Comparison of ENCODE assay signal across 8 mouse cellular contexts in the genomic region with DNA sequence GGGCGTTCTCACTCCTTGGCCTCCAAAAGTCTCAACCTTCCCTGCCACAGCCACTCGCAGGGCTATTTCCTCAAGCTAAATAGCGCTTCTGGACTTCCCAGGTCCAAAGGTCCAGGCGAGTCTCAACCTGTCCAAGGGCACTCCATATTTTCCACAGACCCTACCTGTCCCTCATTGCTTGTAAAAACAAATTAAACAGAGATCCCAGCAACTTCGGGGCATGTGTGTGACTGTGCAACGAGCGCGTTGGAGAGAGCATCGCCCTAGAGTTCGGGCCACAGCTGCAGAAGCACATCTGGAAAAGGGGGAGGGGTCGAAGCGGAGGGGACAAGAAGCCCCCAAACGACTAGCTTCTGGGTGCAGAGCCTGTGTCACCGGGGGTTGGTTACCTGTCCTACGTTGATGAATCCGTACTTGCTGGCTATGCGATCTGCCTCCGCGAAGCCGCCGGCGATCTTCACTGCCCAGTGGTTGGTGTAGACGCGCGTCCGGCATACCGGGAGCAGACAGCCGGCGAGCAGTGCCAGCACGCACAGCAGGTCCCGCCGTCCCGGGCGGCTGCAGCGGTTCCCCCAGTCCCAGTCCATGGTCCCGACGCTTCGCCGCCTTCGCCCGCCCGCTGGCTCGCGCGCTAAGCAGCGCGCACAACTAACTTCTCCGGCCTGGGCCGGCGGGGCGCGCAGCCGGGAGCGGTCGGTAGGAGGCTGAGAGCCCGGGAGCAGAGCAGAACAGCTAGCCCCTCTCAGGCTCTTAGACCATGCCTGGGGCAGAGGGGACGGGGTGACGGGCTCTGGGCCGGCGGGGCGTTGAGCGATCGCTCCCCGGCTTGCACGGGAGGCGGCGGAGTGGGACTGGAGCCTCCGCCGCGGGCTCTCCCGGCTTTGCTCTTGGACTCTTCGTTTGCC. TPM values are rescaled to one million over a fixed set of nuclear protein-coding genes. Genes with fewer than 3 reads are reported as not detected.
DNase-seq lines count a peak whose midpoint lies in the region; ATAC-seq and TF ChIP-seq lines count a peak whose summit lies in the region.

No protein-coding gene starts in this region.

- H3K27me3 ChIP-seq in Patski, result no peaks in the 10 kb centered on the region
- H3K27me3 ChIP-seq in cerebellum, adult 2 months (ENCODE audit: control insufficient read depth, insufficient read depth, low read length), result no peaks in the 10 kb centered on the region; the same call in 1 of the 2 replicates
- no peaks in the 10 kb centered on the region for H3K27me3 ChIP-seq in stomach, embryonic 14.5 days (ENCODE audit: control insufficient read depth, insufficient read depth, low read length)

- H3K27ac ChIP-seq in cerebellum, adult 2 months (ENCODE audit: insufficient read depth, low read length), result no peak overlapping the region
- H3K27ac ChIP-seq in layer of hippocampus, adult 2 months, result peak overlapping the region; percentile 84
- peak overlapping the region; percentile 79 for H3K27ac ChIP-seq in stomach, embryonic 14.5 days (ENCODE audit: low read length)

- POLR2A ChIA-PET in Patski (lab: Charles Lee), result interaction anchor here (0.6 to 0.7 kb wide), 2 partner anchors 11 to 245 kb away, joined by 3 read pairs; no protein-coding TSS in a partner anchor

- peak; percentile 58 for ATAC-seq in Patski
- peak; percentile 67 for ATAC-seq in stomach, embryonic 14.5 days (ENCODE audit: insufficient number of reproducible peaks, insufficient read depth, low FRiP score, low read depth)
- ATAC-seq in erythroid progenitor cell, adult 5-6 weeks (replicated peaks; ENCODE audit: low FRiP score, poor library complexity, severe bottlenecking), result no peak; the same call in 1 of the 2 replicates

- H3K4me2 ChIP-seq in stomach, embryonic 14.5 days (replicated peaks; ENCODE audit: low read depth, low read length), result peak overlapping the region; percentile 94

- intact Hi-C loops in heart, postnatal 36 days (cut with DNase I), result loop anchor here (5.0 to 10.0 kb wide), 3 partner anchors 372 to 828 kb away; a partner anchor contains a TSS

- no peaks in the 10 kb centered on the region for H3K9me3 ChIP-seq in stomach, embryonic 14.5 days (ENCODE audit: control insufficient read depth, low read depth, low read length)

- H3K4me3 ChIP-seq in cerebellum, adult 2 months (replicated peaks; ENCODE audit: insufficient read depth, low read depth, low read length), result peak overlapping the region; percentile 49
- peak overlapping the region; percentile 65 for H3K4me3 ChIP-seq in layer of hippocampus, adult 2 months
- peak overlapping the region; percentile 68 for H3K4me3 ChIP-seq in stomach, embryonic 14.5 days (ENCODE audit: low read depth, low read length)

- CTCF ChIA-PET in Patski (lab: Charles Lee), result no interaction called here

- WGBS in cerebellum, adult 2 months, result under 1% methylated on average over 72 of the region's 72 CpGs
- WGBS in stomach, embryonic 14.5 days, result under 1% methylated on average over 72 of the region's 72 CpGs

- DNase-seq in Patski (ENCODE audit: low read depth, low spot score), result no peak
- peak; percentile 30 to 56 for DNase-seq in cerebellum, adult 2 months
- DNase-seq in forelimb bud, embryonic 11.5 days (ENCODE audit: low read depth, low spot score), result peak; percentile 57
- DNase-seq in heart, postnatal 36 days, result peak; percentile 46 to 58
- DNase-seq in layer of hippocampus, adult 2 months (ENCODE audit: low spot score in 2 of 2), result peak in 1 of 2 experiments; percentile 17
- DNase-seq in lung, postnatal 36 days, result peak; percentile 13

- no peaks in the 10 kb centered on the region for H3K4me1 ChIP-seq in cerebellum, adult 2 months (ENCODE audit: control insufficient read depth, insufficient read depth, low read length)
- peaks cover 8% of the 10 kb centered on the region for H3K4me1 ChIP-seq in stomach, embryonic 14.5 days (ENCODE audit: control insufficient read depth, insufficient read depth, low read length)

- in situ Hi-C loops in Patski (cut with MboI; ENCODE audit: low pct_unique_long_range_greater_than_20kb), result no loop called here

- peak; percentile 36 for TF ChIP-seq CTCF in Patski (IDR thresholded peaks at IDR 0.05)
- TF ChIP-seq CTCF in cerebellum, adult 2 months (IDR thresholded peaks at IDR 0.05; ENCODE audit: borderline replicate concordance, insufficient read depth, low read depth, low read length), result no peak
- TF ChIP-seq CTCF in layer of hippocampus, adult 2 months (conservative IDR thresholded peaks at IDR 0.05), result peak; percentile 40

- TF ChIP-seq POLR2A in cerebellum, adult 2 months (IDR thresholded peaks at IDR 0.05; ENCODE audit: borderline replicate concordance, insufficient read depth, low read length), result no peak

- no peaks in the 10 kb centered on the region for H3K36me3 ChIP-seq in stomach, embryonic 14.5 days (ENCODE audit: control insufficient read depth, insufficient read depth, low read length)

- H3K9ac ChIP-seq in stomach, embryonic 14.5 days (replicated peaks; ENCODE audit: low read depth, low read length), result peak overlapping the region; percentile 59

RNA-seq across cellular contexts. Expression of a gene that starts 0.6 kb away (rescaled TPM):
- 2.3 TPM for polyA plus RNA-seq in Patski (2021)
- polyA plus RNA-seq in cerebellum, adult 2 months (2012; rRNA removed), result 1.7 and 1.8 TPM in 2 replicates
- 1 to 10 TPM; 2.2 to 3.2 TPM for total RNA-seq in heart, postnatal 36 days (2021)
- total RNA-seq in layer of hippocampus, adult 2 months (2021), result 10 to 100 TPM; 14.2 to 14.7 TPM
- 17.9 and 19.7 TPM in 2 replicates for polyA plus RNA-seq in stomach, embryonic 14.5 days (2014; fragmentation: Nextera tagmentation; extraction: Ambion mirVana)
- total RNA-seq in erythroid progenitor cell, adult 5-6 weeks (2015; ENCODE audit: low replicate concordance), result not detected in 2 replicates
- 0.39 TPM in 1 of 2 replicates, not detected in the other for total RNA-seq in erythroid progenitor cell, adult 5-6 weeks (2017; ENCODE audit: low replicate concordance)
